Mouse (Mus musculus) gastrocnemius, postnatal 36 days (tissue): ENCODE measurements around the gene Ctxn2. TPM values are rescaled to one million over a fixed set of nuclear protein-coding genes. Genes with fewer than 3 reads are reported as not detected.

Experiments
- DNase-seq, 2 experiments: peaks; one replicate each; pipeline ENCODE4 v3.0.0; 2022
- intact Hi-C: fragments of 180-260 bp; cut with DNase I; formaldehyde crosslinking; loops from one replicate; pipeline ENCODE4 v1.15.1; 2025
- total RNA-seq, 2 experiments: library from RNA; stranded (reverse); gene quantifications; 2 replicates each; pipeline ENCODE4 v1.2.3; 2021

Gene Ctxn2
- total RNA-seq, 2 experiments from 2014 or later = not detected

DNA sequence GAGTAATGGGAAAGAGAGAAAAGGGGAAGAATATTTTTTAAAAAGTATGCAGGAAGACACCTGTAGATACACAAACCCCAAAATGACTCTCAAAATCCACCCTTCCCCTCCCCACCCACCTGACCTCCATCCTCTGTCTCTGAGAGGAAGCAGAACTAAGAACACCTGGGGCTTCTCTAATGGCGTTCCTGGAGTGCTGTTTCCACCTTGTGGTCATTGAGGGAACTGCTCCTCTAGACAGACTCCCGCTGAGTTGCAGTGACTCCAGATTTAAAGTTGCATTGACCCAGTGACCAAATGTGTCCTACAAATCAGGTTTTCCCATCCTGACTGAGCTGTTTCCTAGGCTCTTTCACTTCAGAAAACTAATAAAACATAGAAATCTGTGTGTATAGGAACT is 52.7 kb downstream of the Ctxn2 start:
- intact Hi-C loops = loop anchor here (5.0 to 10.0 kb wide), 2 partner anchors 134 to 1087 kb away; no protein-coding TSS in a partner anchor

DNA sequence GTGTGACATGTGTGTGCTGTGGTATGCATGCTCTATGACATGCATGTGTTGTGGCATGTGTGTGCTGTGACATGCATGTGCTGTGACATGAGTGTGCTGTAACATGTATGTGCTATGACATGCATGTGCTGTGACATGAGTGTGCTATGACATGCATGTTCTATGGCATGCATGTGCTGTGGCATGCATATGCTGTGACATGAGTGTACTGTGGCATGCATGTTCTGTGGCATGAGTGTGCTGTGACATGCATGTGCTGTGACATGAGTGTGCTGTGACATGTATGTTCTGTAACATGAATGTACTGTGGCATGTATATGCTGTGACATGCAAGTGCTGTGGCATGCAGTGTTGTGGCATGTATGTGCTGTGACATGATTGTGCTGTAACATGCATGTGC is 56.4 kb downstream of the Ctxn2 start:
- intact Hi-C loops = loop anchor here (10.0 kb wide), 1 partner anchor 1878 kb away; no protein-coding TSS in a partner anchor
- no peak for DNase-seq

More for the DNA sequence above, 52.7 kb downstream of the Ctxn2 start:
- no peak for DNase-seq

DNA sequence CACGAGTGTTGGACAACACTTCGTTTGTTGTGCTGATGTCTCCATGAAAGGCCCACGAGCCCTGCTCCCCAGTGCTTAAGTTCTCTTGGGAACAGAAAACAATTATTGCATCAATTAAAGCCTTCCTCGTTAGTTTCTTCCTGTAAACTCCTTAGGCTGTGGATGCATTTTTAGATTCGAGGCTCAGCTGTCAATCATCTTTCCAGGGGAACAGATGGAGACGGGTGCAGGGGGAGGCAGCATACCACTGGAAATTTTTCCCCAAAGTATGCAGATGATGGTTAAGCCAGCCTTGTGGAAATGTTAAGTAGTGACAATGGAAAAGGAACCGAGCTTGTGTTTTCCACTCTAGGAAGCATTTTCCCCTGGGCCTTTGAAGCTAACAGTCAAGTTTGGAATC is 60.3 kb downstream of the Ctxn2 start:
- no peak for DNase-seq
- intact Hi-C loops = loop anchor here (10.0 kb wide), 1 partner anchor 1882 kb away; no protein-coding TSS in a partner anchor

Other genes with a start within 250 kb of the Ctxn2 start
- gene Slc24a5, start 68.6 kb upstream of the Ctxn2 start, total RNA-seq = under 1 TPM in 1 of 2 experiments, not detected in 1; 0.15 TPM
- 1 to 10 TPM; 3.0 to 3.6 TPM for gene Myef2, start 13.0 kb upstream of the Ctxn2 start, total RNA-seq
- not detected for gene Slc12a1, start 15.8 kb downstream of the Ctxn2 start, total RNA-seq
- 1 to 10 TPM; 7.2 to 9.1 TPM for gene Dut, start 110.5 kb downstream of the Ctxn2 start, total RNA-seq